Mouse (Mus musculus) liver, embryonic 14.5 days (tissue): ENCODE measurements around the gene Agtrap.

Experiments used
- CTCF ChIP-seq: IDR thresholded peaks from 2 replicates; pipeline ENCODE4 v1.5.1; 2016; ENCODE audit warnings: antibody characterized with exemption, low read depth, control low read depth
- EP300 ChIP-seq: IDR thresholded peaks from 2 replicates; pipeline ENCODE4 v1.6.1; 2016; ENCODE audit warnings: antibody characterized with exemption, low read depth

GRCm38 (mm10) chr4:148075259-148075658, 12.6 kb downstream of the Agtrap start:
- no peak for TF ChIP-seq CTCF
- no peak for TF ChIP-seq EP300
